8 mouse cellular contexts compared by ENCODE assay signal in genomic region chr3:52101401-52101976, GRCm38 (mm10). TPM values are rescaled to one million over a fixed set of nuclear protein-coding genes. Genes with fewer than 3 reads are reported as not detected.
DNase-seq lines count a peak whose midpoint lies in the region; ATAC-seq and TF ChIP-seq lines count a peak whose summit lies in the region.

No protein-coding gene starts in this region.

- TF ChIP-seq CTCF in gastrocnemius, adult 2 months (IDR thresholded peaks at IDR 0.05), result no peak
- no peak for TF ChIP-seq CTCF in CH12.LX (conservative IDR thresholded peaks at IDR 0.05 in 1 of 2, IDR thresholded peaks at IDR 0.05 in 1 of 2; ENCODE audit: low read depth in 2 of 2, low read length in 2 of 2)

- in situ Hi-C loops in CH12.LX (cut with MboI; ENCODE audit: low pct_ligation_motif_present, low pct_unique_long_range_greater_than_20kb, low sequenced_read_pairs), result loop anchor here (5.0 kb wide), 1 partner anchor 54 kb away; no protein-coding TSS in a partner anchor

- intact Hi-C loops in gastrocnemius, adult 2 months (cut with DNase I), result loop anchor here (5.0 kb wide), 1 partner anchor 96 kb away; no protein-coding TSS in a partner anchor
- intact Hi-C loops in gastrocnemius, postnatal 36 days (cut with DNase I), result loop anchor here (5.0 kb wide), 2 partner anchors 54 to 96 kb away; no protein-coding TSS in a partner anchor

- no peak for TF ChIP-seq POLR2A in CH12.LX (IDR thresholded peaks at IDR 0.05; ENCODE audit: low read depth, low read length)

- H3K79me2 ChIP-seq in CH12.LX (replicated peaks; ENCODE audit: control insufficient read depth, extremely low read depth, insufficient read depth, poor library complexity, severe bottlenecking), result no peaks in the 10 kb centered on the region

- no peak for TF ChIP-seq EP300 in CH12.LX (IDR thresholded peaks at IDR 0.05; ENCODE audit: low read length)

- H3K27me3 ChIP-seq in CH12.LX (replicated peaks), result peaks cover 9% of the 10 kb centered on the region
- H3K27me3 ChIP-seq in forebrain, embryonic 14.5 days (replicated peaks; ENCODE audit: control insufficient read depth, insufficient read depth, low read length), result no peaks in the 10 kb centered on the region
- no peaks in the 10 kb centered on the region for H3K27me3 ChIP-seq in stomach, embryonic 16.5 days (ENCODE audit: control insufficient read depth, insufficient read depth, low read length)

- peak overlapping the region; percentile 97 for H3K4me2 ChIP-seq in CH12.LX (ENCODE audit: insufficient read depth, low read depth, poor library complexity, severe bottlenecking)
- peak overlapping the region; percentile 91 for H3K4me2 ChIP-seq in forebrain, embryonic 14.5 days (ENCODE audit: low read length)
- H3K4me2 ChIP-seq in stomach, embryonic 16.5 days (ENCODE audit: low read depth, low read length), result peak overlapping the region; percentile 82

- dilution Hi-C loops in CH12.LX (cut with MboI; ENCODE audit: extremely low pct_ligation_motif_present, extremely low pct_unique_long_range_greater_than_20kb, low sequenced_read_pairs), result no loop called here

- no peaks in the 10 kb centered on the region for H3K36me3 ChIP-seq in CH12.LX (replicated peaks in 1 of 2; ENCODE audit: control insufficient read depth in 1 of 2, insufficient read depth in 1 of 2, low read length in 1 of 2)
- H3K36me3 ChIP-seq in forebrain, embryonic 14.5 days (ENCODE audit: control insufficient read depth, insufficient read depth, low read length), result no peaks in the 10 kb centered on the region
- H3K36me3 ChIP-seq in stomach, embryonic 16.5 days (ENCODE audit: control insufficient read depth, insufficient read depth, low read length), result no peaks in the 10 kb centered on the region

- no peak for TF ChIP-seq RAD21 in CH12.LX (IDR thresholded peaks at IDR 0.05; ENCODE audit: low read depth, low read length)

- 2% methylated on average over 14 of the region's 14 CpGs for WGBS in forebrain, embryonic 14.5 days
- 2% methylated on average over 14 of the region's 14 CpGs for WGBS in stomach, embryonic 16.5 days

- H3K9ac ChIP-seq in CH12.LX (ENCODE audit: insufficient read depth, low read depth), result peak overlapping the region; percentile 52
- H3K9ac ChIP-seq in forebrain, embryonic 14.5 days (ENCODE audit: low read length), result peak overlapping the region; percentile 95
- H3K9ac ChIP-seq in stomach, embryonic 16.5 days (ENCODE audit: low read length), result peak overlapping the region; percentile 90

- H3K9me3 ChIP-seq in CH12.LX (replicated peaks; ENCODE audit: low read length), result peaks cover under 1% of the 10 kb centered on the region
- no peaks in the 10 kb centered on the region for H3K9me3 ChIP-seq in forebrain, embryonic 14.5 days (replicated peaks; ENCODE audit: control insufficient read depth, low read length)
- H3K9me3 ChIP-seq in stomach, embryonic 16.5 days (replicated peaks; ENCODE audit: control insufficient read depth, low read length), result no peaks in the 10 kb centered on the region

- peaks cover 0 to 6% of the 10 kb centered on the region in 2 experiments; a peak in 2 of 4 replicates for H3K4me1 ChIP-seq in CH12.LX (ENCODE audit: control insufficient read depth in 1 of 2, insufficient read depth in 2 of 2)
- peaks cover 8% of the 10 kb centered on the region; the same call in 1 of the 2 replicates for H3K4me1 ChIP-seq in forebrain, embryonic 14.5 days (ENCODE audit: control insufficient read depth, insufficient read depth, low read length)
- peaks cover 3% of the 10 kb centered on the region for H3K4me1 ChIP-seq in stomach, embryonic 16.5 days (ENCODE audit: control insufficient read depth, insufficient read depth, low read length)

- DNase-seq in gastrocnemius, adult 2 months, result no peak
- no peak for DNase-seq in gastrocnemius, postnatal 36 days
- DNase-seq in CH12.LX (ENCODE audit: extremely low read depth) (no peak), liver (peak; percentile 12)
- DNase-seq in forebrain, embryonic 14.5 days (ENCODE audit: low spot score), result no peak
- no peak for DNase-seq in retina, postnatal 1 day

- peak overlapping the region; percentile 97 for H3K4me3 ChIP-seq in gastrocnemius, adult 2 months
- peak overlapping the region; percentile 45 to 74 (median 51) for H3K4me3 ChIP-seq in CH12.LX (replicated peaks in 1 of 3; ENCODE audit: low read depth in 2 of 3, low read length in 2 of 3, poor library complexity in 1 of 3)
- H3K4me3 ChIP-seq in forebrain, embryonic 14.5 days (ENCODE audit: low read depth, low read length), result peak overlapping the region; percentile 73
- peak overlapping the region; percentile 83 for H3K4me3 ChIP-seq in stomach, embryonic 16.5 days (replicated peaks; ENCODE audit: low read length)

- peak; percentile 30 for ATAC-seq in forebrain, embryonic 14.5 days
- ATAC-seq in stomach, embryonic 16.5 days (ENCODE audit: insufficient read depth, low FRiP score), result peak; percentile 17; the same call in 1 of the 2 replicates
- no peak for ATAC-seq in inflammation-experienced regulatory T-cells, adult 6 months

- peak overlapping the region; percentile 96 for H3K27ac ChIP-seq in gastrocnemius, adult 2 months
- H3K27ac ChIP-seq in CH12.LX (ENCODE audit: insufficient read depth, low read depth), result no peak overlapping the region
- H3K27ac ChIP-seq in forebrain, embryonic 14.5 days (ENCODE audit: low read depth, low read length), result peak overlapping the region; percentile 99
- H3K27ac ChIP-seq in stomach, embryonic 16.5 days (ENCODE audit: low read length), result peak overlapping the region; percentile 98

TF ChIP-seq in CH12.LX, 34 proteins besides CTCF, POLR2A, EP300 and RAD21:
- TF ChIP-seq TCF12 (IDR thresholded peaks at IDR 0.05; ENCODE audit: low read depth, low read length), result no peak
- TF ChIP-seq MAZ (IDR thresholded peaks at IDR 0.05; ENCODE audit: low read depth, low read length), result peak; percentile 36; the same call in 1 of the 2 replicates
TF ChIP-seq in CH12.LX: peak in this region for 1.

RNA-seq across cellular contexts. Expression of gene Maml3, which starts 3.4 kb away (rescaled TPM):
- total RNA-seq in gastrocnemius, adult 2 months (2021), result 1 to 10 TPM; 2.0 to 2.5 TPM
- total RNA-seq in gastrocnemius, postnatal 36 days (2021), result 1 to 10 TPM; 1.9 to 2.6 TPM
- 0.88 and 0.98 TPM in 2 replicates for total RNA-seq in CH12.LX (2012; rRNA removed)
- total RNA-seq in CH12.LX (2014; rRNA removed), result 0.78 and 0.81 TPM in 2 replicates
- 1.4 and 1.8 TPM in 2 replicates for polyA plus RNA-seq in CH12.LX (2012; ENCODE audit: insufficient read length, low read depth)
- polyA plus RNA-seq in forebrain, embryonic 14.5 days (2014; fragmentation: Nextera tagmentation; extraction: Ambion mirVana), result 3.5 and 4.2 TPM in 2 replicates
- 4.7 and 5.0 TPM in 2 replicates for polyA plus RNA-seq in stomach, embryonic 16.5 days (2015; fragmentation: Nextera tagmentation; extraction: Ambion mirVana)
- 1 to 10 TPM in 1 of 3 experiments, under 1 TPM in 1, not detected in 1; 0.68 to 2.2 TPM for polyA plus RNA-seq in inflammation-experienced regulatory T-cells, adult 6 months (2017; shearing (Covaris generic))
